ENCODE assay signal across 11 mouse cellular contexts in the genomic region with DNA sequence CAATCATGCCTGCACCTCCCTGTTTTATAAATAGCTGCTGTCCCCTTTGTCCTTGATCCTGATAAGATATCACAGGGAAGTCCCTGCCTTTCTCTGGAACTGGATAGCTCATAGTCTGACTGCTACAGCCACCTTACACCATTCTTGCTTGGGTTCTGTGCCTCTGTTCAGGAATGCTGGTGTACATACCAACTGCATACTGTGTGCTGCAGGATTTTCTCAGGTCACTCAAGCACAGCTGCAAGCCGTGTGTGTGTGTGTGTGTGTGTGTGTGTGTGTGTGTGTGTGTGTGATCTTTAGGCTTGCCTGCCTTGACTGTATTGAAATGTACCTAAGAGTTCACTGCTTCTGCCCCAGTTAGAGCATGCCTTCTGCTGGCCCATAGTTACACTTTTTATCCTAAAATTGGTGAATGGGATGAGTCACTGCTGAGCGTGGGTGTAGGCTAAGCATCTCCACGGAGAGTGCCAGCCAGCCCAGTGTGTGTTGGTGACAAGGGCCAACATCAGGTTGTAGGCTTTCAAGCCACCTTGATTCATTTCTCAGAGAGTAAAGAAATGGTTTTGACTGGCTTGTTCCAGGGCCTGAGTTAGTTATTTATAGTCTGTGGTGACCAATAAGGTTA.
A peak's percentile ranks its signal among the peaks of the same experiment; 100 is the strongest.
DNase-seq lines count a peak whose midpoint lies in the region; ATAC-seq and TF ChIP-seq lines count a peak whose summit lies in the region.
"Had no signal": no experiment of that assay in that cellular context is flagged by ENCODE, and none has a peak within 500 bp of the region (broad histone marks: within the 10 kb centered on the region; RNA-seq: fewer than 3 reads in every experiment).

No protein-coding gene starts in this region.

- no peaks in the 10 kb centered on the region for H3K27me3 ChIP-seq in heart, embryonic 11.5 days (ENCODE audit: control insufficient read depth, insufficient read depth, low read length)
- no peaks in the 10 kb centered on the region for H3K27me3 ChIP-seq in liver, embryonic 13.5 days
- H3K27me3 ChIP-seq in liver, postnatal 0 days (ENCODE audit: insufficient read depth, low read length) = no peaks in the 10 kb centered on the region
- H3K27me3 ChIP-seq in myocyte (ENCODE audit: control insufficient read depth, insufficient read depth, insufficient read length) = no peaks in the 10 kb centered on the region

- H3K36me3 ChIP-seq in heart, embryonic 11.5 days (ENCODE audit: control insufficient read depth, insufficient read depth, low read length) = no peaks in the 10 kb centered on the region
- no peaks in the 10 kb centered on the region for H3K36me3 ChIP-seq in liver, embryonic 13.5 days
- H3K36me3 ChIP-seq in liver, postnatal 0 days (replicated peaks; ENCODE audit: insufficient read depth, low read length) = 0 out of 2 replicates have a peak, but pooled peaks cover under 1% of the 10 kb centered on the region
- H3K36me3 ChIP-seq in myocyte (ENCODE audit: control insufficient read depth, insufficient read depth) = peaks cover 4% of the 10 kb centered on the region

- H3K27ac ChIP-seq in heart, embryonic 11.5 days (ENCODE audit: low read depth, low read length) = peak overlapping the region; percentile 37; the same call in 1 of the 2 replicates
- H3K27ac ChIP-seq in liver, embryonic 13.5 days = peak overlapping the region; percentile 4; the same call in 1 of the 2 replicates
- no peak overlapping the region for H3K27ac ChIP-seq in liver, postnatal 0 days (ENCODE audit: low read depth)
- H3K27ac ChIP-seq: liver, embryonic 14.5 days had no signal

- TF ChIP-seq CTCF in liver, postnatal 0 days (IDR thresholded peaks at IDR 0.05; ENCODE audit: low read depth) = no peak

- no peak overlapping the region for H3K9ac ChIP-seq in heart, embryonic 11.5 days (ENCODE audit: low read depth, low read length)
- no peak overlapping the region for H3K9ac ChIP-seq in liver, embryonic 13.5 days
- no peak overlapping the region for H3K9ac ChIP-seq in liver, postnatal 0 days (replicated peaks)
- H3K9ac ChIP-seq: liver, embryonic 14.5 days had no signal

- no peak for TF ChIP-seq POLR2A in myocyte (IDR thresholded peaks at IDR 0.05; ENCODE audit: insufficient read length, low read depth)

- 47% methylated on average over 3 of the region's 3 CpGs for WGBS in heart, embryonic 11.5 days (ENCODE audit: insufficient replicate concordance)
- WGBS in liver, embryonic 13.5 days (ENCODE audit: insufficient replicate concordance) = 63% methylated on average over 3 of the region's 3 CpGs
- 66% methylated on average over 3 of the region's 3 CpGs for WGBS in liver, postnatal 0 days (ENCODE audit: insufficient replicate concordance)

- DNase-seq in heart, adult 9 months (ENCODE audit: low spot score in 2 of 2) = no peak
- DNase-seq in liver, embryonic 13.5 days = no peak
- no peak for DNase-seq in liver, postnatal 0 days
- peak; percentile 72 for DNase-seq in cerebellum, adult 9-10 months
- no peak for DNase-seq in thymus, postnatal 36 days
- DNase-seq in kidney, adult 11 months = no peak
- DNase-seq: gastrocnemius, postnatal 14 days; thymus, adult 18-20 months had no signal

- H3K4me2 ChIP-seq in heart, embryonic 11.5 days = no peak overlapping the region
- no peak overlapping the region for H3K4me2 ChIP-seq in liver, embryonic 13.5 days
- H3K4me2 ChIP-seq in liver, postnatal 0 days (ENCODE audit: low read depth, low read length) = no peak overlapping the region
- H3K4me2 ChIP-seq in myocyte (ENCODE audit: low read depth) = peak overlapping the region; percentile 35

- ATAC-seq in heart, embryonic 11.5 days (replicated peaks; ENCODE audit: insufficient number of reproducible peaks, low FRiP score, low TSS enrichment) = no peak
- no peak for ATAC-seq in liver, embryonic 13.5 days (ENCODE audit: low read depth)
- no peak for ATAC-seq in liver, postnatal 0 days

- no peak for TF ChIP-seq EP300 in liver, postnatal 0 days (IDR thresholded peaks at IDR 0.05; ENCODE audit: low read depth)

- no peaks in the 10 kb centered on the region for H3K9me3 ChIP-seq in heart, embryonic 11.5 days (replicated peaks; ENCODE audit: control insufficient read depth, low read length)
- H3K9me3 ChIP-seq in liver, embryonic 13.5 days (replicated peaks) = no peaks in the 10 kb centered on the region
- no peaks in the 10 kb centered on the region for H3K9me3 ChIP-seq in liver, postnatal 0 days (ENCODE audit: low read length)

- H3K4me3 ChIP-seq in heart, embryonic 11.5 days (ENCODE audit: low read depth, low read length) = no peak overlapping the region
- H3K4me3 ChIP-seq in liver, embryonic 13.5 days (replicated peaks) = no peak overlapping the region
- H3K4me3 ChIP-seq in liver, postnatal 0 days (ENCODE audit: low read depth, low read length) = no peak overlapping the region
- H3K4me3 ChIP-seq in myocyte = no peak overlapping the region

- no peak overlapping the region for H3ac ChIP-seq in myocyte (ENCODE audit: control insufficient read depth, insufficient read length)

- peaks cover 27% of the 10 kb centered on the region for H3K4me1 ChIP-seq in heart, embryonic 11.5 days (ENCODE audit: control insufficient read depth, insufficient read depth, low read length)
- peaks cover 51% of the 10 kb centered on the region for H3K4me1 ChIP-seq in liver, embryonic 13.5 days (replicated peaks)
- peaks cover 19% of the 10 kb centered on the region for H3K4me1 ChIP-seq in liver, postnatal 0 days (ENCODE audit: insufficient read depth)

- H3K79me2 ChIP-seq in myocyte (ENCODE audit: control insufficient read depth, insufficient read depth) = no peaks in the 10 kb centered on the region

TF ChIP-seq in myocyte, 11 proteins besides CTCF, POLR2A, EP300 and RAD21:
- TF ChIP-seq USF1 (IDR thresholded peaks at IDR 0.05; ENCODE audit: low read depth) (no peak), MAX (IDR thresholded peaks at IDR 0.05; ENCODE audit: low read depth) (no peak), TCF12 (IDR thresholded peaks at IDR 0.05; ENCODE audit: insufficient read depth, poor library complexity, severe bottlenecking) (peak; percentile 14), REST (IDR thresholded peaks at IDR 0.05; ENCODE audit: insufficient read depth, insufficient read length) (no peak), TCF3 (IDR thresholded peaks at IDR 0.05; ENCODE audit: insufficient read length, low read depth) (no peak), SRF (IDR thresholded peaks at IDR 0.05; ENCODE audit: control insufficient read depth, insufficient read length, low read depth) (no peak), MYOG (IDR thresholded peaks at IDR 0.05; ENCODE audit: control insufficient read depth in 1 of 3, insufficient read depth in 1 of 3, insufficient read length in 2 of 3, low read depth in 2 of 3) (peak; percentile 44 to 86 (median 44)), MYOD1 (IDR thresholded peaks at IDR 0.05; ENCODE audit: control insufficient read depth in 1 of 3, insufficient read length in 2 of 3, low read depth in 2 of 3) (peak in 2 of 3 experiments; percentile 58 to 69), CEBPB (IDR thresholded peaks at IDR 0.05; ENCODE audit: insufficient read depth, poor library complexity, severe bottlenecking) (no peak), POLR2AphosphoS2 (IDR thresholded peaks at IDR 0.05; ENCODE audit: insufficient read length, low read depth) (no peak), E2F4 (IDR thresholded peaks at IDR 0.05; ENCODE audit: insufficient read depth) (no peak)
